Mouse (Mus musculus) neural tube, embryonic 14.5 days (tissue): Measurements from ENCODE around the gene Gm45844. TPM values are rescaled to one million over a fixed set of nuclear protein-coding genes. Genes with fewer than 3 reads are reported as not detected.
"Not testable (repeated sequence)": the region's sequence is repeated elsewhere in the genome, so short reads cannot be mapped to it uniquely, and the experiment has no call there.

Source experiments
- ATAC-seq: fragments of 200-750 bp; cut with Nextera tagmentation; 2 replicates; pipeline ENCODE4 v1.8.0; 2017; ENCODE audit warnings: low read depth, mild to moderate bottlenecking, moderate TSS enrichment, moderate library complexity
- H3K27ac ChIP-seq: fragments of 300-500 bp; sonication (generic); 2 replicates; pipeline ENCODE4 v1.5.1; 2014; ENCODE audit warnings: low read depth, mild to moderate bottlenecking, control low read depth, low read length, moderate library complexity, mixed read lengths
- H3K27me3 ChIP-seq: fragments of 300-500 bp; sonication (generic); 2 replicates; pipeline ENCODE4 v1.6.1; 2014; ENCODE audit warnings: low read length; ENCODE audit not compliant: control insufficient read depth, insufficient read depth
- H3K36me3 ChIP-seq: fragments of 300-500 bp; sonication (generic); 2 replicates; pipeline ENCODE4 v1.6.1; 2014; ENCODE audit warnings: low read length, mixed read lengths; ENCODE audit not compliant: control insufficient read depth, insufficient read depth
- H3K4me1 ChIP-seq: fragments of 300-500 bp; sonication (generic); 2 replicates; pipeline ENCODE4 v1.6.1; 2014; ENCODE audit warnings: low read length; ENCODE audit not compliant: control insufficient read depth, insufficient read depth
- H3K4me2 ChIP-seq: fragments of 300-500 bp; sonication (generic); 2 replicates; pipeline ENCODE4 v1.6.1; 2014; ENCODE audit warnings: mild to moderate bottlenecking, low read depth, low read length, control low read depth
- H3K4me3 ChIP-seq: fragments of 300-500 bp; sonication (generic); 2 replicates; pipeline ENCODE4 v1.5.1; 2014; ENCODE audit warnings: low read depth, low read length, control low read depth, mixed read lengths
- H3K9ac ChIP-seq: fragments of 300-500 bp; sonication (generic); replicated peaks from 2 replicates; pipeline ENCODE4 v1.6.1; 2014; ENCODE audit warnings: low read depth, mild to moderate bottlenecking, control low read depth, low read length, mixed read lengths
- H3K9me3 ChIP-seq: fragments of 300-500 bp; sonication (generic); 2 replicates; pipeline ENCODE4 v1.6.1; 2016; ENCODE audit warnings: low read length; ENCODE audit not compliant: control insufficient read depth
- WGBS: fragments of 180-500 bp; shearing (Covaris S2); extraction: QIAGEN DNeasy Blood & Tissue Kit; methylation state at CpG from one replicate; pipeline ENCODE4 v1.1.7; 2014; 5-methylcytosine and 5-hydroxymethylcytosine counted together
- polyA plus RNA-seq: library from polyadenylated mRNA; unstranded; fragments of >200 nt; fragmentation: Nextera tagmentation; extraction: Ambion mirVana; gene quantifications from 2 replicates; pipeline ENCODE4 v1.2.1, GENCODE M21; 2014

The Gm45844 gene
- 9.7 and 16.2 TPM in 2 replicates for polyA plus RNA-seq

DNA sequence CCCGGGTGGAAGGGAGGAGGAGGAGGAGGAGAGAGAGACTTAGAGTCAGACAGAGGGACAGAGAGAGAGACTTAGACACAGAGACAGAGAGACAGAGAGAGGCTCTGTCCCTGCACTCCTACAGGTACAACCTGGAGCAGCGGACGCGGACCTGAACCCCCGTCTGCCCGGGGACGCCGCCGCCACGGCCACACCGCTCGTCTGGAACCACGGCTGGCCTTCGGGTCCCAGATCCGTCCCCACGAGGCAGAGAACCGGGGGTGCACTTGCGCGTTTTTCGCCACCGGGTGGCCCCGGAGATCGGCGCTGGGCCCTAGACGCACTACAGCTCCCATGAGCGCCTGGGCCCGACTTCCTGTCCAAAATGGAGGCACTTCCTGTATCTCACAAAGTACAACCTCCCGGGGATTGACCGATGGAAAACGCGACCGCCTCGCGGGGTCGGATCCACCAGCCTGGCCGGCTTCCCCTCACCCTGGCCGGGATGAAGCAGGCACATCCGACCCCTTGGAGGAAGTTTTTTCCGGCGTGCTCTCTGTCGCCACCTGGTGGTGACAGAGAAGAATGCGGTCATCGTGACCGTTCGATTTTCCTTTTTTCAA, at the start of gene Gm45844:
TSS of gene Gm45844 (minus strand) at position 324 of the 602 bp plus-strand sequence.
- 0 out of 2 replicates have a peak within 1 kb of the TSS, but pooled peaks have one; percentile 8 for H3K9ac ChIP-seq
- 39% methylated on average over 45 of the region's 45 CpGs for WGBS

DNA sequence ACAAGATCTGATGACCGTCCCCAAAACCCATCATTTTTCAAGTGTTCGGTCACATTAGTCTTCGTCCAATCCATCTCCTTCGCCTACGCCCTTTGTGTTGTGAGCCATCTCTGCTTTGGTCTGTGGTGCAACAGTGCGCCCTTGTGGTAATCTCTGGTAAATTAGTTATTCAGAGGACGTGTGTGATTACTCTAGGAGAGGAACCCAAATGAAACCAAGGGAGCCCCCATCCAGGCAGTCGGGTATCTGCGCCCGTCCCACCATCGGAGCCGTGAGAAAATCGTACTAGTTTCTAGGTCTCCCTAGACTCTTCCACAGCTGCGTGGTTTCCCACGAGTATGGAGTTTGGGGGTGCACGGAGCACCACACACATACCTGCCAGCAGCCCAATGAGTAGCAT, 17.5 kb upstream of the Gm45844 start:
- no peak overlapping the region for H3K27ac ChIP-seq
- no peaks in the 10 kb centered on the region for H3K9me3 ChIP-seq
- H3K4me2 ChIP-seq: no peak overlapping the region
- peaks cover 30% of the 10 kb centered on the region for H3K36me3 ChIP-seq
- H3K4me3 ChIP-seq: no peak overlapping the region
- ATAC-seq: no peak
- no peaks in the 10 kb centered on the region for H3K4me1 ChIP-seq
- WGBS: 83% methylated on average over 16 of the region's 16 CpGs
- no peaks in the 10 kb centered on the region for H3K27me3 ChIP-seq
- no peak overlapping the region for H3K9ac ChIP-seq

More for the DNA sequence above, at the start of gene Gm45844:
- peak within 1 kb of the TSS; percentile 28; the same call in 1 of the 2 replicates for H3K27ac ChIP-seq
- ATAC-seq: peak; percentile 99
- peak within 1 kb of the TSS; percentile 23 for H3K4me3 ChIP-seq
- H3K9me3 ChIP-seq, H3K4me1 ChIP-seq, H3K36me3 ChIP-seq, H3K27me3 ChIP-seq: not testable (repeated sequence)
- H3K4me2 ChIP-seq: peak within 1 kb of the TSS; percentile 37

DNA sequence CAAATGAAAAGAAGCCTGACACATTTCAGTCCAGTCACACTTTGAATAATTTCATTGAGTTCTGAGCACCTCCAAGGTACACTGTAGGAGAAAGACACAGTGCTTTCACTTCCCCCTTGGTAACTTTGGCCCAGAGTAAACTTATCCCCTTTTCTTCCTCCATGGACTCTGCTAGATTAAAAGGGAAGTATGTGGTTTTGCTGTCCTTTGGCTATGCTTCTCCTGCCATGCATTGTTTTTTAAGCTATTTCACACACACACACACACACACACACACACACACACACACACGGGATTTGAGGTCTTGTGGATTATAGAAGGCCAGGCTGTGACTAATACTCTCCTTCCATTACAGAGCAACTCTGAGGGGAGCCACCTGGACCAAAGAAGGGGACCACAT, 3.3 kb upstream of the Gm45844 start:
- Histone ChIP-seq H3K27me3 (no peaks in the 10 kb centered on the region), H3K27ac (no peak overlapping the region), H3K9me3 (no peaks in the 10 kb centered on the region), H3K4me2 (no peak overlapping the region), H3K4me3 (no peak overlapping the region), H3K4me1 (no peaks in the 10 kb centered on the region), H3K36me3 (peaks cover 24% of the 10 kb centered on the region), H3K9ac (no peak overlapping the region)
- WGBS: 58% methylated on average over 1 of the region's 1 CpGs
- ATAC-seq: no peak

DNA sequence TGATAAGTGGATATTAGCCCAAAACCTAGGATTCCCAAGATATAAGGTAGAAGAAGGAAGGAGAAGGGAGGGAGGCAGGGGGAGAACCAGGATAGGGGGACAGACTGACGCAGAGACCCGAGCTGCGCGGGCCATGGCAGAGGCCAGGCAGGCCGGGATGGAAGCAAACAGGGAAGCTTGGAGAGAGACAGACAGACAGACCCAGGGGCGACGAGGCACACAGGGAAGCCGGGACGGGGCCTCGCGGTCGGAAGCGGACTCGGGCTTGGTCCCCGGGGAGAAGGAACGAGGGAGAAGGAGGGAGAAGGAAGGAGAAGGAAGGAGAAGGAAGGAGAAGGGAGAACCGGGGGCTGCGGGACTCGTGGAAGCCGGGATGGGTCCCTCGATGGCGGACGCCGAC, 533 bp downstream of the Gm45844 start:
- Histone ChIP-seq H3K4me3 (peak overlapping the region; percentile 23), H3K4me2 (peak overlapping the region; percentile 37), H3K9ac (0 out of 2 replicates have a peak overlapping the region, but pooled peaks have one; percentile 8), H3K27ac (peak overlapping the region; percentile 28; the same call in 1 of the 2 replicates)
- peak; percentile 73 for ATAC-seq
- not testable (repeated sequence) for H3K36me3 ChIP-seq, H3K27me3 ChIP-seq, H3K4me1 ChIP-seq, H3K9me3 ChIP-seq
- 44% methylated on average over 24 of the region's 24 CpGs for WGBS

DNA sequence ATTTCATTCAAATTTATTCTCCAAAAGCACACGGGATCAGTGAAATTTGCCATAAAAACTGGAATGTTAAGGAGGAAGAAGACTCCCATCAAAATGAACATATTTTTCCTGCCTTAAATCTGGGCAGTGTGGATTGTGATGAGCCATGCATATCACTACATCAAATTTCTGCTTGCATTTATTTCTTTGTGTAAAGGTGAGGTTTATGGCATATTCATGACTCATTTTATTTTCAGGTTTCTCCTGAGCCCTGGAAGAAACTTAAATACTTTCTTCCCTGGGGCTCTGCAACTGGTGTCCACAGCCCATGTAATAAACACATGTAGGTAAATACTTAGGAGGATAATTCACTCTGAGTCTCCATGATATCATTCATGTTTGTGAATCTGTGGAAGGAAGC, 30.9 kb downstream of the Gm45844 start, which contains the start of gene Vmn2r29:
TSS of gene Vmn2r29 (minus strand) at position 101 of the 400 bp plus-strand sequence.
- H3K27ac ChIP-seq, H3K9ac ChIP-seq, H3K27me3 ChIP-seq, H3K9me3 ChIP-seq, H3K36me3 ChIP-seq, H3K4me2 ChIP-seq, H3K4me3 ChIP-seq, H3K4me1 ChIP-seq, ATAC-seq: not testable (repeated sequence)
- no CpG with 5 or more reads among the region's 1 CpGs for WGBS

DNA sequence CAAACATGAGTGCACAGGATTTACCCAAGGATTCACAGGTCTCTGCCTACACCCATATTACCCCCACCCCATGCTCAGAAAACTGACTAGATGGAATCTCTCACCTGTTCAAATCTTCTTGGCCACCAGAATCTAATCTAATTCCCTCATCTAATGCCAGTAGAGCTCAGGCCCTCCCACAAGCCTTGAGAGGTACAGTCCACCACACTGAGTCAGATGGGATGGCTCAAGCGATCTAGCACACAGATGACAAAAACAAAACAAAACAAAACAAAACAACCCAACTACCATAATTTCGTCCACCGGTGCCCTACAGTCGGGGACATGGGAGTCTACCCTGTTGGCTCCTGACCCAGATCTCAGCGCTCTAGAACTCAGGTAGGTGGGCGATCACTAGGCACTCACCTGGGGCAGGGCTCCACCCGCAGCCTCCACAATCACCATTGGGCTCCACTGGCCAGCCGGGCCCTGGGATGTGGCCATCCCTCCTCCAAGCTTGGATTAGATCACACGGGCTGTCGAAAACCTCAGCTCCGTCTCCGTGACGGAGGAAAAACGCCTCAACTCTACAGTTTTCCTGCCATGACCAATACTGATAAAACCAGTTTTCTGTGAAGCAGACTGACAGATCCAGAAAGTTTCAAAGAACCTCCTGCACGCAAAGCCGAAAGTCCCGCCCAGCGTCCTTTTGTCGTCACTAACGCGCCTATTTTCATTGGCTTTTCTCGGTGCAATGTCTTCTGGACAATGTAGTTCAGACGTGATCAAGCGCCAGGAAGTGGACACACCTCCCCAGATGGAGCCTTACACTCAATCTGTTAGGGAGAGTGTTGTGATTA, 68.6 kb downstream of the Gm45844 start, which contains the start of gene Zfp772:
TSS of gene Zfp772 (minus strand) at position 686 of the 839 bp plus-strand sequence.
- under 1% methylated on average over 24 of the region's 24 CpGs for WGBS
- not testable (repeated sequence) for H3K9ac ChIP-seq, H3K4me1 ChIP-seq, H3K36me3 ChIP-seq, H3K27ac ChIP-seq, H3K27me3 ChIP-seq, H3K9me3 ChIP-seq
- Histone ChIP-seq H3K4me3 (peak within 1 kb of the TSS; percentile 36), H3K4me2 (peak within 1 kb of the TSS; percentile 53)
- peak; percentile 41; the same call in 1 of the 2 replicates for ATAC-seq

DNA sequence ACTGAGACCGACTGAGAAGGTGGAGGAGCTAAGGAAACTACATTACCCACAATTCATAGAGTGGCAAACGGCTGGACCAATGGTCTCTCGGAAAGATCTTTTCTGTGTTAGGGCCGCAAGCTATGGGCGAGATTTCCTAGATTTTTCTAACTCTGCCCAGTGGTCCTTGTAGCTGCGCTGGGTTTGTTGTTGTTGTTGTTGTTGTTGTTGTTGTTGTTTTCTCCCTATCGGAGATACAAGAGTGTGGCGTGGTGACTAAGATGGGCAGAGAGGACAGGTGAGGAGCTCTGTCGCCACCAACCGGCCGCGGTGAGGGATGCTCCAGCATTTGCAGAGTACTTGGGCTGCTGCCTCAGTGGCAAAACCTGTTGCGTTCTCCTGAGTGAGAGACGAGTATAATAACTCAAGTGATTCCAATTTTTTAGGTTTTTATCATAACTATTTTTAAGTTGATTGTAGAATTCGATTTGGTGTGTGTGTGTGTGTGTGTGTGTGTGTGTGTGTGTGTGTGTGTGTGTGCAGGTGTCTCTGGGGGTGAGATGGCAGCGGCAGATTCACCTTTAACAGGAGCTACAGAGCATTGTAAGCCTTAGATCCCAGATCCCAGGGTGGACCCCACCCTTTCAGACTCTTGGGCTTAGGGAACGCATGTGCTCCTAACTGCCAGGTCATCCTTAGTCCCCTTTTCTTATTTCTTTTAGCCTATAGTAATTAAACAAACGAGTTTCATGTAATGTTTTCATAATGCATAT, 89.7 kb downstream of the Gm45844 start:
- no peak overlapping the region for H3K27ac ChIP-seq
- H3K9me3 ChIP-seq: no peaks in the 10 kb centered on the region
- H3K4me1 ChIP-seq: no peaks in the 10 kb centered on the region

DNA sequence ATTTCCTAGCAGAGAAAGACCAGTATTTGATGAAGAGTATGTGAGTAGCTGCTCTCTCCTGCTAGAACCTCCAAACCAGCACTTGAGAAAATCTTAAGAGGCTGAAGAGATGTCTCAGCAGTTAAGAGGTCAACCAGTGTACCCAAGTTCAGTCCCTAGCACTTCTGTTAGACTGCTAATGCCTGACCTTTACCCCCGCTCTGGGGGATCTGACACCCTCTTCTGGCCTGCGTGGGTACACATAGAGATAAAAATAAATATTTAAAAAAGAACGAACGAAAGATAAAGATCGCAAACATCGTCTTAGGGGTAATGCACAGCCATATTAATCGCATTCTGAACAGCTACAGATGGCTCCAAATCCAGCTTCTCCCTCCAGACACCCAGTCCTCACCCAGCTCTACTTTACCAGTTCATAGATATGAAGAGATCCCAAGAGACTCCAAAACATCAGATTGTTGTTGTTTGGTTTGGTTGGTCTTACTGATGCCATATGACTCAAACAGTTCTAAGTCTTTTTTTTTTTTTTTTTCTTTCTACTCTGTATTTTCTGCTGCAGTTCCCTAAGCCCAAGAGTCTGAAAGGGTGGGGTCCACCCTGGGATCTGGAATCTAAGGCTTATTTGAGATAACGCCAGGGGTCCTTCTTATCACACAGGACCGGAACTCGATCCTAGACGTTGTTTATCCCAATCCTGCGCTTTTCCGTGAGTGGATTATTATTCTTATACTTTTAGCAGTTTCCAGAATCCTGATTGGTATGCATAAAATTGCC, 90.5 kb downstream of the Gm45844 start:
- Histone ChIP-seq H3K4me2 (peak overlapping the region; percentile 31; the same call in 1 of the 2 replicates), H3K27ac (no peak overlapping the region), H3K27me3 (no peaks in the 10 kb centered on the region), H3K4me1 (no peaks in the 10 kb centered on the region), H3K9ac (peak overlapping the region; percentile 8; the same call in 1 of the 2 replicates), H3K9me3 (no peaks in the 10 kb centered on the region), H3K36me3 (peaks cover 4% of the 10 kb centered on the region; the same call in 1 of the 2 replicates), H3K4me3 (peak overlapping the region; percentile 48)
- ATAC-seq: peak; percentile 69
- 39% methylated on average over 13 of the region's 13 CpGs for WGBS

More for the DNA sequence above, 89.7 kb downstream of the Gm45844 start:
- Histone ChIP-seq H3K27me3 (no peaks in the 10 kb centered on the region), H3K4me2 (peak overlapping the region; percentile 31), H3K4me3 (peak overlapping the region; percentile 48), H3K36me3 (no peaks in the 10 kb centered on the region; the same call in 1 of the 2 replicates), H3K9ac (peak overlapping the region; percentile 8; the same call in 1 of the 2 replicates)
- peak; percentile 97 for ATAC-seq
- 10% methylated on average over 18 of the region's 18 CpGs for WGBS
